ENCODE assay signal across 15 mouse cellular contexts in the genomic region with DNA sequence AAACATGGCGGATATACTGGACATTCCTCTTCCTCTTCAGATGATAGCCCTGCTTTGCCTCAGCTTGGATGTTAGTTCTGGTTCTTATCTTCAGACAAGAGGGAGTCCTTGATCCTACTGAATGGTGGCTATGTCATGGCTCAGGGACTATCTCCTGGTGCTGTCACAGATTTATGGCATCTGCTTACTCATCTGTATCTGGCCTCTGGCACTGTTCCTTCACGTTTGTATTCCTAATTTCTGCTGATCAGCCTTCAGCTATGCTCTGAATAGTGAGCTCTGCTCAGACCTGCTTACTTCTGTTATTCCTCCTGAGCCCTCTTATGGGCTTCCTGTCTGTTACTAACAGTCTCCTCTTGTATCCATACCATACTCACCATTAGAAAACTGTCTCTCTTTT.
"Had no signal": no experiment of that assay in that cellular context is flagged by ENCODE, and none has a peak within 500 bp of the region (broad histone marks: within the 10 kb centered on the region; RNA-seq: fewer than 3 reads in every experiment).

No protein-coding gene starts in this region.

- H3K4me3 ChIP-seq: layer of hippocampus, adult 2 months; liver, embryonic 13.5 days; midbrain, embryonic 10.5 days; midbrain, embryonic 13.5 days; myocyte; neural tube, embryonic 13.5 days had no signal

- H3K9me3 ChIP-seq: liver, embryonic 13.5 days; midbrain, embryonic 10.5 days; midbrain, embryonic 13.5 days; neural tube, embryonic 13.5 days had no signal

- DNase-seq: kidney, adult 9 months; kidney, postnatal 25 days; layer of hippocampus, adult 9-11 months; liver, embryonic 13.5 days; lung, adult 2 months; lung, postnatal 14 days; lung, postnatal 4 days; thymus, adult 18-20 months; thymus, postnatal 4 days had no signal

- H3K27me3 ChIP-seq: liver, embryonic 13.5 days; midbrain, embryonic 13.5 days had no signal

- ATAC-seq: midbrain, embryonic 13.5 days; midbrain, embryonic 16.5 days had no signal

- H3K4me1 ChIP-seq: liver, embryonic 13.5 days; midbrain, embryonic 13.5 days; neural tube, embryonic 13.5 days had no signal

- H3K36me3 ChIP-seq: liver, embryonic 13.5 days; midbrain, embryonic 10.5 days; midbrain, embryonic 13.5 days; neural tube, embryonic 13.5 days had no signal
